Mouse (Mus musculus) liver, embryonic 13.5 days (tissue): ENCODE results near the gene Lzts2. TPM values are rescaled to one million over a fixed set of nuclear protein-coding genes. Genes with fewer than 3 reads are reported as not detected.

Experiments
- ATAC-seq: fragments of 200-750 bp; cut with Nextera tagmentation; 2 replicates; pipeline ENCODE4 v1.8.0; 2017; ENCODE audit warnings: low read depth, mild to moderate bottlenecking, moderate number of reproducible peaks, moderate library complexity
- DNase-seq: peaks from one replicate; pipeline ENCODE4 v3.0.0; 2022
- H3K27ac ChIP-seq: fragments of 300-500 bp; sonication (generic); 2 replicates; pipeline ENCODE4 v1.5.1; 2015; ENCODE audit warnings: moderate library complexity, mild to moderate bottlenecking, inconsistent platforms
- H3K27me3 ChIP-seq: fragments of 300-500 bp; sonication (generic); 2 replicates; pipeline ENCODE4 v1.6.1; 2015; ENCODE audit warnings: mild to moderate bottlenecking, inconsistent platforms
- H3K36me3 ChIP-seq: fragments of 300-500 bp; sonication (generic); 2 replicates; pipeline ENCODE4 v1.6.1; 2015; ENCODE audit warnings: mild to moderate bottlenecking, inconsistent platforms
- H3K4me1 ChIP-seq: fragments of 300-500 bp; sonication (generic); replicated peaks from 2 replicates; pipeline ENCODE4 v1.6.1; 2015; ENCODE audit warnings: inconsistent platforms
- H3K4me2 ChIP-seq: fragments of 300-500 bp; sonication (generic); 2 replicates; pipeline ENCODE4 v1.6.1; 2015; ENCODE audit warnings: inconsistent platforms, mild to moderate bottlenecking, moderate library complexity
- H3K4me3 ChIP-seq: fragments of 300-500 bp; sonication (generic); replicated peaks from 2 replicates; pipeline ENCODE4 v1.5.1; 2015; ENCODE audit warnings: mild to moderate bottlenecking, inconsistent platforms
- H3K9ac ChIP-seq: fragments of 300-500 bp; sonication (generic); 2 replicates; pipeline ENCODE4 v1.6.1; 2015; ENCODE audit warnings: mild to moderate bottlenecking, inconsistent platforms
- H3K9me3 ChIP-seq: fragments of 300-500 bp; sonication (generic); replicated peaks from 2 replicates; pipeline ENCODE4 v1.6.1; 2016; ENCODE audit warnings: inconsistent platforms
- WGBS: fragments of 180-500 bp; shearing (Covaris S2); methylation state at CpG from one replicate; pipeline ENCODE4 v1.1.7; 2015; ENCODE audit not compliant: insufficient replicate concordance; 5-methylcytosine and 5-hydroxymethylcytosine counted together
- polyA plus RNA-seq: library from polyadenylated mRNA; unstranded; fragments of >200 nt; fragmentation: Nextera tagmentation; extraction: Ambion mirVana; gene quantifications from 2 replicates; pipeline ENCODE4 v1.2.1, GENCODE M21; 2015

Gene Lzts2
- polyA plus RNA-seq: 6.9 and 8.3 TPM in 2 replicates

GRCm38 (mm10) chr19:45014335-45014971 is at the start of gene Lzts2:
Gene Lzts2 (plus strand): TSS chr19:45014414.
- H3K9me3 ChIP-seq: no peaks in the 10 kb centered on the region
- WGBS: 8% methylated on average over 10 of the region's 10 CpGs
- no peak for DNase-seq
- peaks cover 12% of the 10 kb centered on the region; the same call in 1 of the 2 replicates for H3K27me3 ChIP-seq
- peak within 1 kb of the TSS; percentile 71 for H3K9ac ChIP-seq
- H3K4me2 ChIP-seq: peak within 1 kb of the TSS; percentile 93
- peaks cover 29% of the 10 kb centered on the region for H3K36me3 ChIP-seq
- H3K4me1 ChIP-seq: peaks cover 61% of the 10 kb centered on the region
- peak; percentile 12 for ATAC-seq
- peak within 1 kb of the TSS; percentile 66 for H3K4me3 ChIP-seq
- H3K27ac ChIP-seq: peak within 1 kb of the TSS; percentile 82

- Histone ChIP-seq H3K9ac (no peak overlapping the region), H3K27ac (no peak overlapping the region), H3K4me3 (no peak overlapping the region), H3K27me3 (no peaks in the 10 kb centered on the region), H3K9me3 (no peaks in the 10 kb centered on the region), H3K4me2 (no peak overlapping the region), H3K4me1 (no peaks in the 10 kb centered on the region), H3K36me3 (peaks cover 80% of the 10 kb centered on the region)
- ATAC-seq (no peak), DNase-seq (no peak)
- WGBS: 85% methylated on average over 1 of the region's 1 CpGs
Observed at GRCm38 (mm10) chr19:44965978-44966377, 48.2 kb upstream of the Lzts2 start.

- DNase-seq (no peak), ATAC-seq (no peak)
- H3K36me3 ChIP-seq: peaks cover 87% of the 10 kb centered on the region
- H3K27ac ChIP-seq: no peak overlapping the region
- WGBS: 79% methylated on average over 3 of the region's 3 CpGs
- H3K27me3 ChIP-seq: no peaks in the 10 kb centered on the region
- no peaks in the 10 kb centered on the region for H3K9me3 ChIP-seq
- H3K4me3 ChIP-seq: no peak overlapping the region
- no peaks in the 10 kb centered on the region for H3K4me1 ChIP-seq
- no peak overlapping the region for H3K9ac ChIP-seq
- no peak overlapping the region for H3K4me2 ChIP-seq
Observed at GRCm38 (mm10) chr19:44968329-44968728, 45.9 kb upstream of the Lzts2 start.

- Histone ChIP-seq H3K36me3 (peaks cover 94% of the 10 kb centered on the region), H3K4me3 (no peak overlapping the region), H3K4me1 (no peaks in the 10 kb centered on the region), H3K9ac (no peak overlapping the region), H3K4me2 (no peak overlapping the region), H3K27me3 (no peaks in the 10 kb centered on the region), H3K27ac (no peak overlapping the region), H3K9me3 (no peaks in the 10 kb centered on the region)
- no peak for ATAC-seq
- DNase-seq: no peak
- WGBS: 77% methylated on average over 6 of the region's 6 CpGs
Observed at GRCm38 (mm10) chr19:44976636-44977035, 37.6 kb upstream of the Lzts2 start.

GRCm38 (mm10) chr19:44977148-44977547 is 37.1 kb upstream of the Lzts2 start:
- H3K4me3 ChIP-seq: no peak overlapping the region
- no peak overlapping the region for H3K4me2 ChIP-seq
- no peaks in the 10 kb centered on the region for H3K27me3 ChIP-seq
- H3K36me3 ChIP-seq: peaks cover 94% of the 10 kb centered on the region
- DNase-seq: no peak
- no peaks in the 10 kb centered on the region for H3K9me3 ChIP-seq
- no peak overlapping the region for H3K27ac ChIP-seq
- H3K9ac ChIP-seq: no peak overlapping the region
- no peak for ATAC-seq
- H3K4me1 ChIP-seq: no peaks in the 10 kb centered on the region
- WGBS: 80% methylated on average over 6 of the region's 6 CpGs

- Histone ChIP-seq H3K4me2 (no peak overlapping the region), H3K27ac (no peak overlapping the region), H3K27me3 (no peaks in the 10 kb centered on the region), H3K9me3 (no peaks in the 10 kb centered on the region), H3K9ac (no peak overlapping the region), H3K36me3 (peaks cover 60% of the 10 kb centered on the region), H3K4me3 (no peak overlapping the region), H3K4me1 (peaks cover 12% of the 10 kb centered on the region; the same call in 1 of the 2 replicates)
- DNase-seq: no peak
- ATAC-seq: no peak
- 70% methylated on average over 2 of the region's 2 CpGs for WGBS
Observed at GRCm38 (mm10) chr19:44980787-44981186, 33.4 kb upstream of the Lzts2 start.

GRCm38 (mm10) chr19:44982477-44983115 is 31.6 kb upstream of the Lzts2 start:
- Histone ChIP-seq H3K4me1 (peaks cover 23% of the 10 kb centered on the region), H3K27me3 (peaks cover 7% of the 10 kb centered on the region), H3K4me2 (no peak overlapping the region), H3K27ac (no peak overlapping the region), H3K9me3 (no peaks in the 10 kb centered on the region), H3K36me3 (peaks cover 42% of the 10 kb centered on the region), H3K4me3 (no peak overlapping the region), H3K9ac (no peak overlapping the region)
- ATAC-seq (no peak), DNase-seq (no peak)
- 69% methylated on average over 7 of the region's 7 CpGs for WGBS

- DNase-seq (no peak), ATAC-seq (no peak)
- no peak overlapping the region for H3K27ac ChIP-seq
- no peak overlapping the region for H3K4me2 ChIP-seq
- 79% methylated on average over 6 of the region's 6 CpGs for WGBS
- no peak overlapping the region for H3K9ac ChIP-seq
- no peaks in the 10 kb centered on the region for H3K9me3 ChIP-seq
- peaks cover 34% of the 10 kb centered on the region for H3K36me3 ChIP-seq
- peaks cover 14% of the 10 kb centered on the region for H3K27me3 ChIP-seq
- peaks cover 25% of the 10 kb centered on the region for H3K4me1 ChIP-seq
- no peak overlapping the region for H3K4me3 ChIP-seq
Observed at GRCm38 (mm10) chr19:44983366-44983765, 30.8 kb upstream of the Lzts2 start.

GRCm38 (mm10) chr19:44984420-44984819 is 29.8 kb upstream of the Lzts2 start:
- Histone ChIP-seq H3K9me3 (no peaks in the 10 kb centered on the region), H3K4me1 (peaks cover 27% of the 10 kb centered on the region), H3K4me2 (no peak overlapping the region), H3K4me3 (no peak overlapping the region), H3K36me3 (peaks cover 26% of the 10 kb centered on the region), H3K27ac (no peak overlapping the region), H3K27me3 (peaks cover 25% of the 10 kb centered on the region), H3K9ac (no peak overlapping the region)
- DNase-seq (no peak), ATAC-seq (no peak)
- WGBS: 81% methylated on average over 4 of the region's 4 CpGs

- Histone ChIP-seq H3K4me2 (no peak overlapping the region), H3K9me3 (no peaks in the 10 kb centered on the region), H3K4me3 (no peak overlapping the region), H3K9ac (no peak overlapping the region), H3K27me3 (peaks cover 34% of the 10 kb centered on the region), H3K36me3 (peaks cover 17% of the 10 kb centered on the region), H3K4me1 (peaks cover 28% of the 10 kb centered on the region), H3K27ac (no peak overlapping the region)
- DNase-seq (no peak), ATAC-seq (no peak)
- 44% methylated on average over 5 of the region's 5 CpGs for WGBS
Observed at GRCm38 (mm10) chr19:44985159-44985988, 28.8 kb upstream of the Lzts2 start.

GRCm38 (mm10) chr19:44987004-44987403 is 27.2 kb upstream of the Lzts2 start:
- peaks cover 31% of the 10 kb centered on the region for H3K4me1 ChIP-seq
- peaks cover 3% of the 10 kb centered on the region for H3K36me3 ChIP-seq
- H3K9me3 ChIP-seq: no peaks in the 10 kb centered on the region
- no peak for DNase-seq
- 41% methylated on average over 6 of the region's 6 CpGs for WGBS
- no peak overlapping the region for H3K4me3 ChIP-seq
- H3K27me3 ChIP-seq: peaks cover 47% of the 10 kb centered on the region
- H3K4me2 ChIP-seq: no peak overlapping the region
- no peak overlapping the region for H3K9ac ChIP-seq
- no peak for ATAC-seq
- no peak overlapping the region for H3K27ac ChIP-seq
